Mouse (Mus musculus) cerebral cortex, adult 2 months (tissue): ENCODE data around the gene Dqx1.

Experiments used
- WGBS: fragments of 180-500 bp; shearing (Covaris S2); methylation state at CpG from one replicate; pipeline ENCODE4 v1.1.7; 2018; 5-methylcytosine and 5-hydroxymethylcytosine counted together

Dqx1 gene

GRCm38 (mm10) chr6:83057790-83058189 is at the start of gene Dqx1:
TSS of gene Dqx1 (plus strand) at chr6:83057844.
- 48% methylated on average over 3 of the region's 3 CpGs for WGBS

GRCm38 (mm10) chr6:83008659-83009058 is 49.0 kb upstream of the Dqx1 start:
- WGBS: 77% methylated on average over 3 of the region's 3 CpGs

GRCm38 (mm10) chr6:83010010-83010409 is 47.6 kb upstream of the Dqx1 start:
- 74% methylated on average over 7 of the region's 7 CpGs for WGBS

- 89% methylated on average over 7 of the region's 7 CpGs for WGBS
Measured at GRCm38 (mm10) chr6:83011255-83011654, 46.4 kb upstream of the Dqx1 start.

- WGBS: 85% methylated on average over 6 of the region's 6 CpGs
Measured at GRCm38 (mm10) chr6:83011756-83012155, 45.9 kb upstream of the Dqx1 start.

- 68% methylated on average over 5 of the region's 5 CpGs for WGBS
Measured at GRCm38 (mm10) chr6:83013444-83013843, 44.2 kb upstream of the Dqx1 start.

GRCm38 (mm10) chr6:83014482-83015466 is 42.9 kb upstream of the Dqx1 start:
- WGBS: 78% methylated on average over 12 of the region's 12 CpGs

- 94% methylated on average over 2 of the region's 2 CpGs for WGBS
Measured at GRCm38 (mm10) chr6:83015749-83016148, 41.9 kb upstream of the Dqx1 start.

GRCm38 (mm10) chr6:83017190-83017589 is 40.5 kb upstream of the Dqx1 start:
- 57% methylated on average over 3 of the region's 3 CpGs for WGBS

GRCm38 (mm10) chr6:83019044-83019443 is 38.6 kb upstream of the Dqx1 start:
- WGBS: 87% methylated on average over 3 of the region's 3 CpGs

GRCm38 (mm10) chr6:83020121-83020520 is 37.5 kb upstream of the Dqx1 start:
- 94% methylated on average over 6 of the region's 6 CpGs for WGBS

- WGBS: 83% methylated on average over 4 of the region's 4 CpGs
Measured at GRCm38 (mm10) chr6:83020836-83021593, 36.6 kb upstream of the Dqx1 start.

GRCm38 (mm10) chr6:83023008-83023407 is 34.6 kb upstream of the Dqx1 start:
- WGBS: 92% methylated on average over 9 of the region's 9 CpGs

- WGBS: 96% methylated on average over 2 of the region's 2 CpGs
Measured at GRCm38 (mm10) chr6:83023786-83024185, 33.9 kb upstream of the Dqx1 start.

GRCm38 (mm10) chr6:83024421-83024820 is 33.2 kb upstream of the Dqx1 start:
- WGBS: 75% methylated on average over 4 of the region's 4 CpGs

GRCm38 (mm10) chr6:83025221-83025620 is 32.4 kb upstream of the Dqx1 start:
- WGBS: 94% methylated on average over 4 of the region's 4 CpGs

- WGBS: 55% methylated on average over 8 of the region's 8 CpGs
Measured at GRCm38 (mm10) chr6:83027293-83027692, 30.4 kb upstream of the Dqx1 start.

- WGBS: 69% methylated on average over 7 of the region's 9 CpGs
Measured at GRCm38 (mm10) chr6:83027706-83028105, 29.9 kb upstream of the Dqx1 start.

- 56% methylated on average over 10 of the region's 10 CpGs for WGBS
Measured at GRCm38 (mm10) chr6:83029777-83030176, 27.9 kb upstream of the Dqx1 start.

GRCm38 (mm10) chr6:83031111-83031510 is 26.5 kb upstream of the Dqx1 start:
- 78% methylated on average over 7 of the region's 7 CpGs for WGBS

- 46% methylated on average over 18 of the region's 18 CpGs for WGBS
Measured at GRCm38 (mm10) chr6:83031921-83032590, 25.6 kb upstream of the Dqx1 start.

- WGBS: under 1% methylated on average over 31 of the region's 31 CpGs
Measured at GRCm38 (mm10) chr6:83032769-83033191, 24.9 kb upstream of the Dqx1 start.
